Mouse (Mus musculus) megakaryocyte, embryonic 14.5 days (primary cell): Measurements from ENCODE around the gene Gal3st1.

ENCODE experiments used
- FLI1 ChIP-seq: IDR thresholded peaks from 2 replicates; pipeline ENCODE4 v1.6.1; 2012; ENCODE audit warnings: low read length, inconsistent platforms, mixed read lengths
- GATA1 ChIP-seq: IDR thresholded peaks from 3 replicates; pipeline ENCODE4 v1.6.1; 2012; ENCODE audit warnings: mixed read lengths, low read length, inconsistent platforms, borderline replicate concordance

- TF ChIP-seq GATA1 (no peak), FLI1 (no peak)
These were observed 23.0 kb downstream of the Gal3st1 start for GRCm38 (mm10) chr11:4006462-4006861.
